Mouse (Mus musculus) left cerebral cortex, postnatal 4 days (tissue): Measurements from ENCODE around the gene Ndufaf4. TPM values are rescaled to one million over a fixed set of nuclear protein-coding genes. Genes with fewer than 3 reads are reported as not detected.

Experiments
- total RNA-seq, 2 experiments: library from RNA; stranded (reverse); gene quantifications; 2 replicates each; pipeline ENCODE4 v1.2.3; 2021

The Ndufaf4 gene
- total RNA-seq, 2 experiments from 2014 or later = 33.1 to 34.5 TPM

Other genes starting within 250 kb of the Ndufaf4 start
- 10 to 100 TPM; 21.3 to 23.8 TPM for gene Klhl32, start 47.0 kb upstream of the Ndufaf4 start, total RNA-seq
- 10 to 100 TPM; 23.6 to 25.7 TPM for gene Gpr63, start 68.3 kb downstream of the Ndufaf4 start, total RNA-seq